Comparison of ENCODE assay signal across 18 mouse cellular contexts in genomic region chr17:83164728-83165127, GRCm38 (mm10). TPM values are rescaled to one million over a fixed set of nuclear protein-coding genes. Genes with fewer than 3 reads are reported as not detected.
A peak's percentile ranks its signal among the peaks of the same experiment; 100 is the strongest.
DNase-seq lines count a peak whose midpoint lies in the region; ATAC-seq and TF ChIP-seq lines count a peak whose summit lies in the region.
"Had no signal": no experiment of that assay in that cellular context is flagged by ENCODE, and none has a peak within 500 bp of the region (broad histone marks: within the 10 kb centered on the region; RNA-seq: fewer than 3 reads in every experiment).

No protein-coding gene starts in this region.

- H3K27ac ChIP-seq in kidney, postnatal 0 days: no peak overlapping the region
- peak overlapping the region; percentile 42; the same call in 1 of the 2 replicates for H3K27ac ChIP-seq in limb, embryonic 11.5 days (replicated peaks; ENCODE audit: low read depth, low read length)
- H3K27ac ChIP-seq: embryonic facial prominence, embryonic 15.5 days; limb, embryonic 12.5 days had no signal

- no peaks in the 10 kb centered on the region for H3K36me3 ChIP-seq in kidney, postnatal 0 days (ENCODE audit: insufficient read depth, low read length)
- no peaks in the 10 kb centered on the region for H3K36me3 ChIP-seq in limb, embryonic 11.5 days (ENCODE audit: control insufficient read depth, insufficient read depth, low read length)
- H3K36me3 ChIP-seq: embryonic facial prominence, embryonic 15.5 days; limb, embryonic 12.5 days had no signal

- 22% methylated on average over 4 of the region's 4 CpGs for WGBS in kidney, postnatal 0 days
- WGBS in limb, embryonic 11.5 days: 4% methylated on average over 4 of the region's 4 CpGs

- no peak overlapping the region for H3K4me3 ChIP-seq in kidney, postnatal 0 days (replicated peaks; ENCODE audit: low read depth, low read length)
- no peak overlapping the region for H3K4me3 ChIP-seq in limb, embryonic 11.5 days (ENCODE audit: low read depth, low read length)
- H3K4me3 ChIP-seq: embryonic facial prominence, embryonic 15.5 days; limb, embryonic 12.5 days had no signal

- H3K4me1 ChIP-seq in kidney, postnatal 0 days (replicated peaks; ENCODE audit: insufficient read depth, low read length): peaks cover 17% of the 10 kb centered on the region
- H3K4me1 ChIP-seq in limb, embryonic 11.5 days (ENCODE audit: control insufficient read depth, insufficient read depth, low read length): peaks cover 28% of the 10 kb centered on the region

- H3K4me2 ChIP-seq in kidney, postnatal 0 days (ENCODE audit: low read length): no peak overlapping the region
- no peak overlapping the region for H3K4me2 ChIP-seq in limb, embryonic 11.5 days (ENCODE audit: low read depth, severe bottlenecking)
- H3K4me2 ChIP-seq: embryonic facial prominence, embryonic 15.5 days; limb, embryonic 12.5 days; liver, embryonic 11.5 days had no signal

- H3K9me3 ChIP-seq in kidney, postnatal 0 days (replicated peaks; ENCODE audit: low read length): no peaks in the 10 kb centered on the region
- H3K9me3 ChIP-seq in limb, embryonic 11.5 days (ENCODE audit: control insufficient read depth, low read length): no peaks in the 10 kb centered on the region
- H3K9me3 ChIP-seq: embryonic facial prominence, embryonic 15.5 days; limb, embryonic 12.5 days had no signal

- ATAC-seq in kidney, postnatal 0 days (replicated peaks; ENCODE audit: low FRiP score, low read depth): no peak
- no peak for ATAC-seq in limb, embryonic 11.5 days (ENCODE audit: insufficient number of reproducible peaks, low FRiP score, low TSS enrichment, low read depth)
- ATAC-seq: liver, postnatal 0 days had no signal

- TF ChIP-seq CTCF in kidney, postnatal 0 days (IDR thresholded peaks at IDR 0.05; ENCODE audit: low read depth): no peak

- H3K9ac ChIP-seq in kidney, postnatal 0 days (ENCODE audit: low read depth, low read length): no peak overlapping the region
- H3K9ac ChIP-seq in limb, embryonic 11.5 days (ENCODE audit: low read length): no peak overlapping the region
- H3K9ac ChIP-seq: embryonic facial prominence, embryonic 15.5 days; limb, embryonic 12.5 days; liver, postnatal 0 days had no signal

- no peaks in the 10 kb centered on the region for H3K27me3 ChIP-seq in kidney, postnatal 0 days (ENCODE audit: insufficient read depth, low read length)
- H3K27me3 ChIP-seq in limb, embryonic 11.5 days (ENCODE audit: control insufficient read depth, insufficient read depth, low read length): peaks cover 59% of the 10 kb centered on the region

- peak; percentile 57 for DNase-seq in kidney, postnatal 0 days (ENCODE audit: low spot score)
- no peak for DNase-seq in kidney, adult 9 months
- DNase-seq in embryo, embryonic 10 days (ENCODE audit: low spot score): peak; percentile 76
- peak; percentile 68 for DNase-seq in embryo, embryonic 11 days
- peak; percentile 48 for DNase-seq in limb, embryonic 11.5 days (ENCODE audit: low spot score)
- DNase-seq in gastrocnemius, postnatal 25 days: no peak
- DNase-seq in yolk sac, embryonic 10.5 days (ENCODE audit: low spot score): no peak
- DNase-seq: adrenal gland, postnatal 14 days; cerebellum, adult 9-10 months; kidney, adult 11 months; liver, postnatal 0 days; lung, postnatal 14 days; midbrain, embryonic 14.5 days; right cerebral cortex, postnatal 14 days had no signal

RNA-seq across cellular contexts. Expression of gene Pkdcc, which starts 50.4 kb away (rescaled TPM):
- 28.5 and 29.1 TPM in 2 replicates for polyA plus RNA-seq in kidney, postnatal 0 days (2015; fragmentation: Nextera tagmentation; extraction: Ambion mirVana)
- 21.8 and 22.6 TPM in 2 replicates for polyA plus RNA-seq in limb, embryonic 11.5 days (2014; fragmentation: Nextera tagmentation; extraction: Ambion mirVana)
- 10 to 100 TPM; 51.3 to 98.7 TPM for total RNA-seq in gastrocnemius, postnatal 25 days (2021)
- total RNA-seq: hematopoietic stem cell, adult 5-6 weeks had no signal

Comparison
In these comparisons a context has a peak if more than half of its experiments do, and no peak if none do; other contexts are left out.
1. DNase-seq: peak in kidney, postnatal 0 days (single experiment), embryo, embryonic 10 days (single experiment), embryo, embryonic 11 days (single experiment) and limb, embryonic 11.5 days (single experiment); none in kidney, adult 9 months (single experiment), gastrocnemius, postnatal 25 days (single experiment) and yolk sac, embryonic 10.5 days (single experiment).